ENCODE assay signal across 8 mouse cellular contexts in genomic region chr11:23149556-23150244, GRCm38 (mm10).
DNase-seq lines count a peak whose midpoint lies in the region; ATAC-seq and TF ChIP-seq lines count a peak whose summit lies in the region.

No protein-coding gene starts in this region.

- no peaks in the 10 kb centered on the region for H3K4me1 ChIP-seq in cortical plate, adult 2 months (ENCODE audit: control insufficient read depth, insufficient read depth, low read length)
- H3K4me1 ChIP-seq in hindbrain, postnatal 0 days (ENCODE audit: insufficient read depth, low read length) = no peaks in the 10 kb centered on the region

- TF ChIP-seq POLR2A in cortical plate, adult 2 months (IDR thresholded peaks at IDR 0.05; ENCODE audit: extremely low read depth, insufficient read depth, low read length) = no peak

- no peaks in the 10 kb centered on the region for H3K27me3 ChIP-seq in hindbrain, postnatal 0 days (ENCODE audit: insufficient read depth, low read length)

- 69% methylated on average over 5 of the region's 5 CpGs for WGBS in hindbrain, postnatal 0 days

- H3K36me3 ChIP-seq in hindbrain, postnatal 0 days (ENCODE audit: insufficient read depth, low read length) = no peaks in the 10 kb centered on the region

- intact Hi-C loops in left cerebral cortex, postnatal 4 days (cut with DNase I) = loop anchor here (10.0 kb wide), 2 partner anchors 105 to 135 kb away; partner anchors contain the start of gene Xpo1

- DNase-seq in left cerebral cortex, postnatal 4 days = peak; percentile 3
- no peak for DNase-seq in left cerebral cortex, adult 11 months (ENCODE audit: low spot score)
- DNase-seq in MN1 (ENCODE audit: low spot score) = peak; percentile 84
- DNase-seq in hindbrain, postnatal 0 days (ENCODE audit: low spot score) = peak; percentile 82
- peak; percentile 66 for DNase-seq in mesoderm, embryonic 11.5 days (ENCODE audit: low read depth, low spot score)
- DNase-seq in layer of hippocampus, adult 8-10 months (ENCODE audit: low spot score in 2 of 2) = no peak
- DNase-seq in right cerebral cortex, adult 18-20 months = no peak

- H3K9me3 ChIP-seq in hindbrain, postnatal 0 days (ENCODE audit: low read length) = no peaks in the 10 kb centered on the region

- peak; percentile 36; the same call in 1 of the 2 replicates for TF ChIP-seq CTCF in cortical plate, adult 2 months (IDR thresholded peaks at IDR 0.05; ENCODE audit: extremely low read depth, insufficient read depth, low read length)
- peak; percentile 74 for TF ChIP-seq CTCF in hindbrain, postnatal 0 days (IDR thresholded peaks at IDR 0.05; ENCODE audit: low read depth)

- H3K4me2 ChIP-seq in hindbrain, postnatal 0 days (ENCODE audit: low read depth, low read length) = no peak overlapping the region

- H3K4me3 ChIP-seq in cortical plate, adult 2 months (ENCODE audit: insufficient read depth, low read length) = no peak overlapping the region
- no peak overlapping the region for H3K4me3 ChIP-seq in hindbrain, postnatal 0 days (ENCODE audit: low read length)

- no peak overlapping the region for H3K9ac ChIP-seq in hindbrain, postnatal 0 days (replicated peaks; ENCODE audit: low read length)

- H3K27ac ChIP-seq in cortical plate, adult 2 months (ENCODE audit: insufficient read depth, low read length) = no peak overlapping the region
- no peak overlapping the region for H3K27ac ChIP-seq in hindbrain, postnatal 0 days

- ATAC-seq in hindbrain, postnatal 0 days = 0 out of 2 replicates have a peak, but pooled peaks have one; percentile 73

Comparison
In these comparisons a context has a peak if more than half of its experiments do, and no peak if none do; other contexts are left out.
1. DNase-seq: peak in left cerebral cortex, postnatal 4 days (single experiment), MN1 (single experiment), hindbrain, postnatal 0 days (single experiment) and mesoderm, embryonic 11.5 days (single experiment); none in left cerebral cortex, adult 11 months (single experiment), layer of hippocampus, adult 8-10 months (0 of 2) and right cerebral cortex, adult 18-20 months (single experiment).